15 mouse cellular contexts compared by ENCODE assay signal in genomic region chr8:83579676-83580075, GRCm38 (mm10). TPM values are rescaled to one million over a fixed set of nuclear protein-coding genes. Genes with fewer than 3 reads are reported as not detected.
DNase-seq lines count a peak whose midpoint lies in the region; ATAC-seq lines count a peak whose summit lies in the region.
"Had no signal": no experiment of that assay in that cellular context is flagged by ENCODE, and none has a peak within 500 bp of the region (broad histone marks: within the 10 kb centered on the region; RNA-seq: fewer than 3 reads in every experiment).

No protein-coding gene starts in this region.

- DNase-seq in cerebellum, adult 11 months = peak; percentile 1
- no peak for DNase-seq in heart, postnatal 25 days (ENCODE audit: low spot score)
- DNase-seq in kidney, adult 9 months = peak; percentile 0
- no peak for DNase-seq in kidney, adult 18-20 months
- DNase-seq in thymus, postnatal 14 days = peak; percentile 1
- DNase-seq in thymus, postnatal 4 days = no peak
- DNase-seq: kidney, adult 2 months; left cerebral cortex, postnatal 4 days had no signal

- no peak overlapping the region for H3K4me3 ChIP-seq in heart, embryonic 11.5 days (ENCODE audit: low read depth, low read length)

- H3K27me3 ChIP-seq in heart, embryonic 11.5 days (ENCODE audit: control insufficient read depth, insufficient read depth, low read length) = no peaks in the 10 kb centered on the region

- peaks cover 49% of the 10 kb centered on the region for H3K4me1 ChIP-seq in heart, embryonic 11.5 days (ENCODE audit: control insufficient read depth, insufficient read depth, low read length)

- H3K27ac ChIP-seq in heart, embryonic 11.5 days (ENCODE audit: low read depth, low read length) = peak overlapping the region; percentile 91
- H3K27ac ChIP-seq: macrophage had no signal

- H3K36me3 ChIP-seq in heart, embryonic 11.5 days (ENCODE audit: control insufficient read depth, insufficient read depth, low read length) = no peaks in the 10 kb centered on the region; the same call in 1 of the 2 replicates

- intact Hi-C loops in heart, postnatal 25 days (cut with DNase I) = no loop called here

- no peak overlapping the region for H3K9ac ChIP-seq in heart, embryonic 11.5 days (ENCODE audit: low read depth, low read length)
- H3K9ac ChIP-seq: liver, postnatal 0 days had no signal

- ATAC-seq in cerebellum, adult (ENCODE audit: insufficient number of reproducible peaks, low FRiP score, low TSS enrichment) = no peak
- ATAC-seq in heart, embryonic 11.5 days (replicated peaks; ENCODE audit: insufficient number of reproducible peaks, low FRiP score, low TSS enrichment) = no peak
- ATAC-seq: liver, postnatal 0 days had no signal

- no peaks in the 10 kb centered on the region for H3K9me3 ChIP-seq in heart, embryonic 11.5 days (replicated peaks; ENCODE audit: control insufficient read depth, low read length)

- WGBS in heart, embryonic 11.5 days (ENCODE audit: insufficient replicate concordance) = 85% methylated on average over 8 of the region's 8 CpGs

- no peak overlapping the region for H3K4me2 ChIP-seq in heart, embryonic 11.5 days

RNA-seq across cellular contexts. Expression of gene Ndufb7, which starts 13.2 kb away (rescaled TPM):
- 546 and 556 TPM in 2 replicates for polyA plus RNA-seq in heart, embryonic 11.5 days (2014; fragmentation: Nextera tagmentation; extraction: Ambion mirVana)
- 100 to 1,000 TPM; 752 to 766 TPM for total RNA-seq in heart, postnatal 25 days (2021)

RNA-seq across cellular contexts. Expression of gene Tecr, which starts 28.1 kb away (rescaled TPM):
- 531 and 534 TPM in 2 replicates for polyA plus RNA-seq in heart, embryonic 11.5 days (2014; fragmentation: Nextera tagmentation; extraction: Ambion mirVana)
- 100 to 1,000 TPM; 381 to 389 TPM for total RNA-seq in heart, postnatal 25 days (2021)

RNA-seq across cellular contexts. Expression of gene Dnajb1, which starts 28.3 kb away (rescaled TPM):
- polyA plus RNA-seq in heart, embryonic 11.5 days (2014; fragmentation: Nextera tagmentation; extraction: Ambion mirVana) = 51.2 and 51.5 TPM in 2 replicates
- 10 to 100 TPM; 10.4 to 17.6 TPM for total RNA-seq in heart, postnatal 25 days (2021)

RNA-seq across cellular contexts. Expression of gene Olfr370, which starts 44.1 kb away (rescaled TPM):
- polyA plus RNA-seq in heart, embryonic 11.5 days (2014; fragmentation: Nextera tagmentation; extraction: Ambion mirVana) = 0.08 TPM in 1 of 2 replicates, not detected in the other
- not detected for total RNA-seq in heart, postnatal 25 days (2021)
- total RNA-seq: adrenal gland, postnatal 10 days; gastrocnemius, postnatal 4 days; layer of hippocampus, postnatal 14 days; left cerebral cortex, postnatal 4 days had no signal
- polyA plus RNA-seq: kidney, adult 2 months; liver, postnatal 0 days; macrophage had no signal

Comparison
In these comparisons a context has a peak if more than half of its experiments do, and no peak if none do; other contexts are left out.
1. DNase-seq: peak in cerebellum, adult 11 months (single experiment), kidney, adult 9 months (single experiment) and thymus, postnatal 14 days (single experiment); none in heart, postnatal 25 days (single experiment), kidney, adult 18-20 months (single experiment) and thymus, postnatal 4 days (single experiment).